8 mouse cellular contexts compared by ENCODE assay signal in the genomic region with DNA sequence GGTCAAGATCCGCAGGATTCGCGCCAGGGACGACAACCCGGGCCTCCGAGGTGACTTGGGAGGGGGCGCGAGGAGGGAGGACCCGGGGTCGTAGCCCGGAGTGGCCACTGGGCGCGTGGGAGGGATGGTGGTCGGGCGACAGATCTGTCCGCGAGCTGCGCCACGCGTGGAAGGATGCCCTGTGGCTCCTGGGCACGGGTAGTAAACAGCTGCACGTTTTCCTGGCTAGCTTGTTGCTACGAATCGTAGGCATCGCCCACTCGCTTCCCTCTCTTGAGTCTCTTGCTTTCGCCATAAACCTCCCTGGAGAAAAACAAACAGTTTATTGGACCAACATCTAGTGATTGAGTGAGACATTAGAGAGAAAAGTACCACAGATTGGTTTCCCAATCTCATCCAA. TPM values are rescaled to one million over a fixed set of nuclear protein-coding genes. Genes with fewer than 3 reads are reported as not detected.
DNase-seq lines count a peak whose midpoint lies in the region; ATAC-seq lines count a peak whose summit lies in the region.

No protein-coding gene starts in this region.

- no peaks in the 10 kb centered on the region for H3K36me3 ChIP-seq in hindbrain, embryonic 13.5 days
- H3K36me3 ChIP-seq in midbrain, embryonic 11.5 days (ENCODE audit: control insufficient read depth, insufficient read depth, low read length): no peaks in the 10 kb centered on the region

- peak; percentile 54 for ATAC-seq in hindbrain, embryonic 13.5 days (ENCODE audit: low FRiP score)
- no peak for ATAC-seq in midbrain, embryonic 11.5 days (ENCODE audit: low FRiP score)

- peak overlapping the region; percentile 87 for H3K4me2 ChIP-seq in hindbrain, embryonic 13.5 days
- peak overlapping the region; percentile 79 for H3K4me2 ChIP-seq in midbrain, embryonic 11.5 days

- peak; percentile 19 for DNase-seq in heart, adult 8-10 months (ENCODE audit: low spot score)
- no peak for DNase-seq in heart, postnatal 14 days
- peak; percentile 18 to 31 for DNase-seq in spleen, postnatal 14 days (ENCODE audit: low spot score in 2 of 2)
- DNase-seq in spleen, adult 12 weeks (ENCODE audit: low spot score): no peak
- DNase-seq in midbrain, embryonic 11.5 days (ENCODE audit: low spot score, missing footprints): no peak
- DNase-seq in adrenal gland, adult 8-10 months: no peak
- DNase-seq in ovary, postnatal 14 days (ENCODE audit: low spot score): no peak

- H3K9ac ChIP-seq in hindbrain, embryonic 13.5 days: peak overlapping the region; percentile 82
- H3K9ac ChIP-seq in midbrain, embryonic 11.5 days (ENCODE audit: low read length): peak overlapping the region; percentile 73

- 0 out of 2 replicates have a peak, but pooled peaks cover 4% of the 10 kb centered on the region for H3K27me3 ChIP-seq in hindbrain, embryonic 13.5 days
- H3K27me3 ChIP-seq in midbrain, embryonic 11.5 days (ENCODE audit: control insufficient read depth, insufficient read depth, low read length): no peaks in the 10 kb centered on the region

- intact Hi-C loops in heart, postnatal 14 days (cut with DNase I): loop anchor here (5.0 kb wide), 2 partner anchors 34 to 109 kb away; partner anchors contain the start of gene Cdc37l1

- no peak overlapping the region for H3K27ac ChIP-seq in hindbrain, embryonic 13.5 days
- H3K27ac ChIP-seq in midbrain, embryonic 11.5 days (ENCODE audit: low read depth, low read length): no peak overlapping the region; the same call in 1 of the 2 replicates

- WGBS in hindbrain, embryonic 13.5 days: 0% methylated on average over 27 of the region's 27 CpGs
- under 1% methylated on average over 27 of the region's 27 CpGs for WGBS in midbrain, embryonic 11.5 days

- H3K4me3 ChIP-seq in hindbrain, embryonic 13.5 days: peak overlapping the region; percentile 89
- peak overlapping the region; percentile 91 for H3K4me3 ChIP-seq in midbrain, embryonic 11.5 days (ENCODE audit: low read depth, low read length)

- H3K9me3 ChIP-seq in hindbrain, embryonic 13.5 days: no peaks in the 10 kb centered on the region
- no peaks in the 10 kb centered on the region for H3K9me3 ChIP-seq in midbrain, embryonic 11.5 days (ENCODE audit: control insufficient read depth, low read length)

- H3K4me1 ChIP-seq in hindbrain, embryonic 13.5 days (replicated peaks): peaks cover 13% of the 10 kb centered on the region
- H3K4me1 ChIP-seq in midbrain, embryonic 11.5 days (ENCODE audit: control insufficient read depth, insufficient read depth, low read length): peaks cover 8% of the 10 kb centered on the region

RNA-seq across cellular contexts. Expression of gene Rcl1, which starts 0.4 kb away (rescaled TPM):
- total RNA-seq in heart, adult 8-10 months (2022): 1 to 10 TPM; 4.4 to 6.6 (median 5.8) TPM
- total RNA-seq in heart, postnatal 14 days (2021): 1 to 10 TPM; 5.6 to 6.8 TPM
- 27.6 and 30.6 TPM in 2 replicates for polyA plus RNA-seq in hindbrain, embryonic 13.5 days (2015; fragmentation: Nextera tagmentation; extraction: Ambion mirVana)
- polyA plus RNA-seq in midbrain, embryonic 11.5 days (2014; fragmentation: Nextera tagmentation; extraction: Ambion mirVana): 52.4 and 52.5 TPM in 2 replicates
- total RNA-seq in adrenal gland, adult 8-10 months (2022): 10 to 100 TPM; 23.7 to 36.2 (median 30.0) TPM

RNA-seq across cellular contexts. Expression of gene Ak3, which starts 53.8 kb away (rescaled TPM):
- 100 to 1,000 TPM in 2 of 4 experiments, 10 to 100 TPM in 2; 76.6 to 102 (median 91.8) TPM for total RNA-seq in heart, adult 8-10 months (2022)
- total RNA-seq in heart, postnatal 14 days (2021): 10 to 100 TPM; 86.6 to 88.6 TPM
- polyA plus RNA-seq in hindbrain, embryonic 13.5 days (2015; fragmentation: Nextera tagmentation; extraction: Ambion mirVana): 60.7 and 61.6 TPM in 2 replicates
- 96.7 and 97.2 TPM in 2 replicates for polyA plus RNA-seq in midbrain, embryonic 11.5 days (2014; fragmentation: Nextera tagmentation; extraction: Ambion mirVana)
- 100 to 1,000 TPM; 109 to 240 (median 158) TPM for total RNA-seq in adrenal gland, adult 8-10 months (2022)

Comparison
In these comparisons a context has a peak if more than half of its experiments do, and no peak if none do; other contexts are left out.
1. DNase-seq: peak in heart, adult 8-10 months (single experiment) and spleen, postnatal 14 days (2 of 2); none in heart, postnatal 14 days (0 of 2), spleen, adult 12 weeks (single experiment), midbrain, embryonic 11.5 days (single experiment), adrenal gland, adult 8-10 months (single experiment) and ovary, postnatal 14 days (single experiment).